Mouse (Mus musculus) embryonic facial prominence, embryonic 10.5 days (tissue): ENCODE measurements around the gene Tmem108. TPM values are rescaled to one million over a fixed set of nuclear protein-coding genes. Genes with fewer than 3 reads are reported as not detected.

ENCODE experiments used
- DNase-seq: peaks from one replicate; pipeline ENCODE4 v3.0.0-alpha.2; 2017; ENCODE audit warnings: low spot score
- H3K27ac ChIP-seq: fragments of 300-500 bp; sonication (generic); replicated peaks from 2 replicates; pipeline ENCODE4 v1.5.1; 2016; ENCODE audit warnings: mild to moderate bottlenecking
- H3K27me3 ChIP-seq: fragments of 300-500 bp; sonication (generic); replicated peaks from 2 replicates; pipeline ENCODE4 v1.6.1; 2016; ENCODE audit warnings: low read depth, mild to moderate bottlenecking; ENCODE audit not compliant: poor library complexity, severe bottlenecking
- H3K36me3 ChIP-seq: fragments of 300-500 bp; sonication (generic); replicated peaks from 2 replicates; pipeline ENCODE4 v1.6.1; 2016; ENCODE audit warnings: mild to moderate bottlenecking, moderate library complexity
- H3K4me1 ChIP-seq: fragments of 300-500 bp; sonication (generic); 2 replicates; pipeline ENCODE4 v1.6.1; 2016
- H3K4me3 ChIP-seq: fragments of 300-500 bp; sonication (generic); 2 replicates; pipeline ENCODE4 v1.5.1; 2016; ENCODE audit warnings: mild to moderate bottlenecking, moderate library complexity
- H3K9me3 ChIP-seq: fragments of 300-500 bp; sonication (generic); 2 replicates; pipeline ENCODE4 v1.6.1; 2016; ENCODE audit warnings: mild to moderate bottlenecking
- WGBS: fragments of 180-500 bp; shearing (Covaris S2); methylation state at CpG from one replicate; pipeline ENCODE4 v1.1.7; 2016; 5-methylcytosine and 5-hydroxymethylcytosine counted together
- polyA plus RNA-seq: library from polyadenylated mRNA; unstranded; fragments of >200 nt; fragmentation: Nextera tagmentation; extraction: Ambion mirVana; gene quantifications from 2 replicates; pipeline ENCODE4 v1.2.1, GENCODE M21; 2016

Gene Tmem108
- polyA plus RNA-seq, 1 experiment from 2014 or later: 22.1 TPM

DNA sequence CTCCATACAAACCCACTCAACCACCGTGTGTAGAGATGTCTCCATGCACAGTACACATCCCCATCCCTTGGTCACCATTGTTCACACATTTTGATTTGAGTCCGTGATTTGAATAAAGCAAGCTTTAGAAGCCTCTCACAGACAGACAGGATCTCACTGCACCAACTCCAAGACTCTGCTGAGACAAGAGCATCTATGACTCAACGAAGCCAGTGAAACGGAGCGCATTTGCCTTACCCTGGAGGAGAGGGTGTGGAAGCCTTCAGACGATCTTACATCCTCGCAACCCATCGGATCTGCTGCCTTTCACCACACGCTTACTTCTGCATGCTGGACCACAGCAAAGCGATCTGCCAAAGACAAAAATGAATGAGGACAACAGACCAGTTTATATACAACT, 9.0 kb downstream of the Tmem108 start:
- Histone ChIP-seq H3K27me3 (no peaks in the 10 kb centered on the region), H3K4me3 (no peak overlapping the region), H3K9me3 (no peaks in the 10 kb centered on the region), H3K27ac (no peak overlapping the region), H3K4me1 (peaks cover 51% of the 10 kb centered on the region), H3K36me3 (no peaks in the 10 kb centered on the region; the same call in 1 of the 2 replicates)
- 93% methylated on average over 10 of the region's 10 CpGs for WGBS
- DNase-seq: no peak

DNA sequence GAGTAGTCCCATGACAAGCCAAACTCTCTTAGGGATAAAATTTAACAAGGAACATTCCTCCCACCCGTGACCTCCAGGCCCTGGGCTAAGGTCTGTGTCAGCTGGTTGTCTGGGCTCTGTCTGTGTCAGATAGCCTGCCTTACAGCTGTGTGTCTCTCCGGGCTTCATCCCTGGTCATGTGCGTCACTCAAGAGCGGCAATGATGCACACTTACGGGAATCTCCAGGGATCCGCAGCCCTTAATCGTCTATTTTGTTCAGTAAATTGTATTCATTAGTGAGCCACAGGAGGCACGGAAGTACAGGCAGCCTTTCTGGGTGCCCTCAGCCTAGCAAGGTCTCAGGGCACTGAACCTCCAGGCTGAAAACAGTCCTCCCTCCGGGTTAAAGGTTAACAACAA, 10.1 kb downstream of the Tmem108 start:
- H3K27ac ChIP-seq: no peak overlapping the region
- no peaks in the 10 kb centered on the region for H3K9me3 ChIP-seq
- H3K4me3 ChIP-seq: no peak overlapping the region
- H3K36me3 ChIP-seq: no peaks in the 10 kb centered on the region; the same call in 1 of the 2 replicates
- DNase-seq: peak; percentile 39
- peaks cover 49% of the 10 kb centered on the region for H3K4me1 ChIP-seq
- H3K27me3 ChIP-seq: no peaks in the 10 kb centered on the region
- WGBS: 34% methylated on average over 9 of the region's 9 CpGs

DNA sequence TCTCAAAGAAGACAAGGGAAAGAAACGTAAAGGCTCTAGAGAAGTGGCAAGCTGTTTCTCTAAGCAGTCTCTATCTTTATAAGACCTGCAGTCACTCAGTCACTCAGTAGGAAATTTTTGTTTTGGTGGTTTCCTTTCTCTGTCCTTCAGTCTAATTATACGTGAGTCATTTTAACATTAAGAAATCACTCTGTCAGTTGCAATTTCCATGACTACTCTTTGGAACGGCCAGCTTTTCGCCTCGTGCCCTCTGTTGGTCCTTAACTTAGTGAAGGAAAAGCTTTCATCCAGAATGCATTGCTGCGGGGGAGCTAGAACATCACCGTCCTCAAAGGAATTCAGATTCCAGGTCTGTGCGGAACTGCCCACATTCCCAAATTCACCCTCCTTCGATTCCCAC, 11.1 kb downstream of the Tmem108 start:
- no peaks in the 10 kb centered on the region for H3K9me3 ChIP-seq
- WGBS: 78% methylated on average over 9 of the region's 9 CpGs
- H3K27ac ChIP-seq: no peak overlapping the region
- DNase-seq: no peak
- H3K4me1 ChIP-seq: peaks cover 49% of the 10 kb centered on the region
- H3K4me3 ChIP-seq: no peak overlapping the region
- H3K36me3 ChIP-seq: no peaks in the 10 kb centered on the region; the same call in 1 of the 2 replicates
- H3K27me3 ChIP-seq: no peaks in the 10 kb centered on the region

DNA sequence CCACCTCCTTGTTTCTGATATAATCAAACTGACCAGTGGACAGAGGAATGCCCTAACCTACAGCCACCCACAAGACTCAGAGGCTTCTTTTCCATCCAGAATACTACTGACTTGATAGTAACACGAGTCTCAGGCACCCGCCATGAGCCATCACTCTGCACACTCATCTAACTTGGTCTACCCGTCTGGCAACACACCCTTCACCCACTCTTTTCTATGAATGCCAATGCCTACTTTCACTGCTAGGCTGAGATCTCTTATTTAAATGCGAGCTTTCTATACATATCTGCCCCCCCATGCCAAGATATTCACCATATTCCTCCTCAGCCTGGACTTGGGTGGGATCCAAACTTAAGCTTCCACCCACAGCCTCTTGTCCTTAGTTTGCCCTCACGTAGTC, 15.0 kb downstream of the Tmem108 start:
- 86% methylated on average over 5 of the region's 5 CpGs for WGBS

DNA sequence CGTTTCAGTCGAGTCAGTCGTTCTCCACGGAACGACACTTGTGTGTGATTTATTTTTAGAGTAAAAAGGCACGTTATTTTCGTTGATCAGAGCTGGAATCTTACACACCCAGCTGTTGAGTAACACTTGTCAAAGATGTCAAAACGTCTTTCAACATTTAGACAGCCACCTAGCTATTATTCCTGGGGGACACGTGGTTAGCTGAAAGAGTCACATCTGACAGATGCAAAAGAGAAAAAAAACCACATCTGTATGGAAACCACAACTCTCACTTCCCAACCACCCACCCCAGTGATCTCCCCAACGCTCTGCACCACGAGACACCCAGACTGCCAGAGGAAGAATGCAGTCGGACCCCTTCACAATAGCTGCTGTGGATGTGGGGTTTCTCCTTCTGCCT, 21.5 kb downstream of the Tmem108 start:
- peaks cover 14% of the 10 kb centered on the region for H3K4me1 ChIP-seq
- H3K9me3 ChIP-seq: 0 out of 2 replicates have a peak, but pooled peaks cover 2% of the 10 kb centered on the region
- DNase-seq: no peak
- no peak overlapping the region for H3K27ac ChIP-seq
- no peaks in the 10 kb centered on the region for H3K36me3 ChIP-seq
- no peaks in the 10 kb centered on the region for H3K27me3 ChIP-seq
- WGBS: 70% methylated on average over 12 of the region's 12 CpGs
- H3K4me3 ChIP-seq: no peak overlapping the region

More for the DNA sequence above, 15.0 kb downstream of the Tmem108 start:
- Histone ChIP-seq H3K4me1 (peaks cover 40% of the 10 kb centered on the region), H3K36me3 (no peaks in the 10 kb centered on the region), H3K27me3 (no peaks in the 10 kb centered on the region), H3K4me3 (no peak overlapping the region), H3K27ac (no peak overlapping the region), H3K9me3 (no peaks in the 10 kb centered on the region)
- no peak for DNase-seq

DNA sequence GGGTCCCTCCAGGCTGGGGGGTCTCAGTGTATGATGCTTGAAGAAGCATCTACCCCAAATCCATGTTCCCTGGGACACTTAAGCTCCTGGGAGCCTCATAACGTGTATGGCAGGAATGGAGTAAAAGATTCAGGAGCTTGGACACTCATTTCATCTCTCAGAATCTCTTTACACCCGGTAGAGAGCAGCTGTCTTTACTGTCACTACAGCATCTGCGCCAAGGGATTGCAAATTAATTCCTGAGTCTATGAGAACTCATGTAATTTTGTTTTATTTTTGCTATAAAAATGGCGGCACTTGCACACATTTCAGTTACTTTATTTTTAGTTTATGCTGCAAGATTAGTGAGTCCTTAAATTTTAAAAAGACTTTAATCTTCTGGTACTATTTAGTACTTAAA, 22.6 kb downstream of the Tmem108 start:
- no peak overlapping the region for H3K4me3 ChIP-seq

DNA sequence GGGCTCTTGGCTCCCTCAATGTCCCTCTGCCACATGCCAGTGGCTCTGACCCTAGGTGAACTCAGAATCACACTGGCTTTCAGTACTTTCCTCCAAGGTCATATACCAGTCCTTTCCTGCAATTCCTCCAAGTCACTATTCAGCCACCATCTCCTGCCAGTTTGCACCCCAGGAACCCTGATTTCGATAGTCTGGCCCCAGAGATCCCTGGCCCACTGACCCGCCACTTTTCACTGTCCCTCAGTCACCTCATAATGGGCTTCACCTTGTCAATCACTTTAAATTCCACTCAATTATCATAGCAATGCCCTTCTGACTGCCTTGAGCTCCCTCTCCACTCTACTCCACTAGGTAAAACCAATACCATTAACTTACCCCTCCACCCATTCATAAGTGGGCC, 31.9 kb downstream of the Tmem108 start:
- Histone ChIP-seq H3K4me1 (no peaks in the 10 kb centered on the region), H3K4me3 (no peak overlapping the region), H3K9me3 (no peaks in the 10 kb centered on the region), H3K27me3 (no peaks in the 10 kb centered on the region), H3K27ac (no peak overlapping the region), H3K36me3 (no peaks in the 10 kb centered on the region)
- DNase-seq: no peak
- 85% methylated on average over 2 of the region's 2 CpGs for WGBS

More for the DNA sequence above, 22.6 kb downstream of the Tmem108 start:
- WGBS: 92% methylated on average over 4 of the region's 4 CpGs
- Histone ChIP-seq H3K27ac (no peak overlapping the region), H3K4me1 (peaks cover 14% of the 10 kb centered on the region), H3K36me3 (no peaks in the 10 kb centered on the region), H3K27me3 (no peaks in the 10 kb centered on the region), H3K9me3 (0 out of 2 replicates have a peak, but pooled peaks cover 2% of the 10 kb centered on the region)
- DNase-seq: no peak

DNA sequence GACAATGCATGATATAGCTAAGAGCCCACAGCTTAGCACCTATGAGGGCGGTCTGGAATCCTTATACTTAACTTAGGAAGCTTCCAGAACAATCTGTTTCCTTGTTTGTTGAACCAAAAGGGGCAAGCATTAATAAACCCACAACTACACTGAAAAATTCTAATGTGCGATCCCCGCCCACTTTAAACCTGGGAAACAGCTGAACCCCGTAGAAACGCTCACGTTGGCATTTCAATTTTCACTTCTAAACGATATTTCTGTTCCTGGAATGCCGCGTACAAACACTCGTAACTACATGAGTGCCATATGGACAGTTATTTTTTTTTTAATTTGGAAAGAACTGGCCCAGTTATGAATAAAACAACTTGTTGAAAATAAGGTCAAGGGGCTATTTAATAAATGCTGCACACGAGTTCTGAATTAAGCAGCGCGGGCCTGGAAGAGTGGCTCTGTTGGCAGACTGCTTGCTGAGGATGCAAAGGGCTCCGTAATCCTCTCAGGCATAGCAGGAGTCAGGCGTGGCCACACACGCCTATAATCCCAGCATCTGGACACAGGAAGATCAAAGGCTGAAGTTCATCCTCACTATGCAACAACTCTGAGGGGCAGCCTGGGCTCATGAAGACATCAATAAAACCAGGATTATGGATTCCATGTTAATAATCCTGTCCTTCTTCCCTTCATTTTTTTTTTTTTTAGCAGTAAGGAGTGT, 34.7 kb downstream of the Tmem108 start:
- Histone ChIP-seq H3K27ac (no peak overlapping the region), H3K9me3 (no peaks in the 10 kb centered on the region), H3K27me3 (no peaks in the 10 kb centered on the region), H3K4me3 (no peak overlapping the region), H3K4me1 (no peaks in the 10 kb centered on the region), H3K36me3 (peaks cover 3% of the 10 kb centered on the region; the same call in 1 of the 2 replicates)
- DNase-seq: no peak
- WGBS: 89% methylated on average over 16 of the region's 16 CpGs

DNA sequence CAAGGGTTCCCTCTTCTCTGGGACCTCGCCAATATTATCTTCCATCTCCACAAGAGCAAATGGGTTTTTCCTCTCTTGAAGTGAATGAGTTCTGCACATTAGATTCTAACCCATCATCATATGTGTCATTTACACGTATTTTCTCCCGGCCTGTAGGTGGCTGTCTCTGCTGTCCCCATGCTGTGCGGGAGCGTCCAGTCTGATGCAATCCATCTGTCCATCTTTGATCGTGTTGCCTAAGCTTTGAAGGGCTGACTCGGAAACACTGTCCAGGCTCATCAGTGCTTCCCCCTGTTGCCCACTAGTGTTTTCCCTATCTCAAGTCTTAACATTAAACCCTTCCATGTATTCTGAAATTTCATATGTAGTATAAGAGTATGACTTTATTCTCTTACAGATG, 36.1 kb downstream of the Tmem108 start:
- H3K4me3 ChIP-seq: no peak overlapping the region
- H3K27me3 ChIP-seq: no peaks in the 10 kb centered on the region
- H3K9me3 ChIP-seq: no peaks in the 10 kb centered on the region
- 87% methylated on average over 7 of the region's 7 CpGs for WGBS
- H3K36me3 ChIP-seq: peaks cover 3% of the 10 kb centered on the region; the same call in 1 of the 2 replicates
- no peak overlapping the region for H3K27ac ChIP-seq
- no peak for DNase-seq
- no peaks in the 10 kb centered on the region for H3K4me1 ChIP-seq

DNA sequence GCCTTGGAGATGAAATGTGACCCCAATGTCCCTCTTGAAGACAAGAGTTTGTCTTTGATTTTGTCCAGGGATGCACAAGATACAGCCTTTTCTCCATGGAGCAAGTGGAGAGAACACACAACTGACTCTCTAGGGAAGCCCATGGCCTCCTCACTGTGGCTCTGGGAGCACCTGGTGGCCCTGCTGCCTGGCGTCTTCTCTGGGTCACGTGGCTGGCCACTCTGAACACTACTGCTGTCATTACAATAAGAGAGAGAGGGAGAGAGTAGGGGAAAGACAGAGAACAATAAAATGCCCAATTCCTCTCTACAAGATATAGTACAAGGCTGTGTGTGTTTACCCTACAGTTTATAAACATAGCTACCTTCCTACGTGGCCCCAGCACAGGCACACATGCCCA, 40.2 kb downstream of the Tmem108 start:
- 89% methylated on average over 3 of the region's 3 CpGs for WGBS
- Histone ChIP-seq H3K36me3 (peaks cover 3% of the 10 kb centered on the region; the same call in 1 of the 2 replicates), H3K4me1 (no peaks in the 10 kb centered on the region), H3K9me3 (no peaks in the 10 kb centered on the region), H3K27ac (no peak overlapping the region), H3K27me3 (no peaks in the 10 kb centered on the region), H3K4me3 (no peak overlapping the region)
- no peak for DNase-seq

DNA sequence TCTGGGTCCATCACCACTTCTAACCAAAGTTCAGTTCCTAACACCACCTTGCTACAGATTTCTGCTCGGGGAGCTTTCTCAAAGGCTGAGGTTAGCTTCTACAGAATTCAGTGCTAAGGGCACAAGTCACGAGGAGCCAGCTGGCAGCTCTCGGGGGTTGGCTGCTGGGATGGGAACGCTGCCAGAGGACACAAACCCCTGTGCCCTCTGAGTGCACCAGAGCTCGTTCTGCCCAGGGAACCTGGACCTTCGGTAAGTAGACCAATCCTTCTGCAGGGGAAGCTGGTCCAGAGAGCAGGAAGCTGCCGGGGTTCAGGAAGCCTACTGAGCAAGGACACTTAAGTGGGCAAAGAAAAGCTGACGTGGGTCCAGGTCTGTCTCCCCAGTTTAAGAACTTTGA, 40.6 kb downstream of the Tmem108 start:
- H3K27me3 ChIP-seq: no peaks in the 10 kb centered on the region
- 90% methylated on average over 8 of the region's 8 CpGs for WGBS

DNA sequence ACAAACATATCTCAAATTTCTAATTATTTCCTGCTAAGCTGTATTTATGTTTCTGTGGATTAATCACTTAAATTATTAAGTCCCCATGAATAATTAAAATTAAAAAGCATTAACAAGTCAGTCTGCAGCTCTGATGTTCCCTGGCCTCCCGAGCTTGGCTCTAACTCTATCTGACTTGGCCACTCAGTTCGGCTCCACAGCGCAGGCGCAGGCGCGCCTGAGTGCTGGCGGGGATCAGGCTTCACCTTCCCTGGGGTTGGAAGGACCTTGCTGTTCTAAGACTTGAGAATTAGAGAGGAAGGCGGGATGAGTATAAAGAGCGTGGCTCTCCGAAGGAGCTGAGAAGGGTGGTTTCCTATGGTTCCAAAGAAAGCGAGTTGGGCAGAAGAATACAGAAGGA, 41.6 kb downstream of the Tmem108 start:
- H3K9me3 ChIP-seq: no peaks in the 10 kb centered on the region
- H3K27ac ChIP-seq: no peak overlapping the region
- peaks cover 3% of the 10 kb centered on the region; the same call in 1 of the 2 replicates for H3K36me3 ChIP-seq
- H3K27me3 ChIP-seq: no peaks in the 10 kb centered on the region
- H3K4me3 ChIP-seq: no peak overlapping the region
- H3K4me1 ChIP-seq: no peaks in the 10 kb centered on the region
- DNase-seq: no peak
- WGBS: 91% methylated on average over 11 of the region's 11 CpGs

More for the DNA sequence above, 40.6 kb downstream of the Tmem108 start:
- no peaks in the 10 kb centered on the region for H3K9me3 ChIP-seq
- H3K4me3 ChIP-seq: no peak overlapping the region
- no peaks in the 10 kb centered on the region for H3K4me1 ChIP-seq
- peaks cover 3% of the 10 kb centered on the region; the same call in 1 of the 2 replicates for H3K36me3 ChIP-seq
- no peak for DNase-seq
- H3K27ac ChIP-seq: no peak overlapping the region

DNA sequence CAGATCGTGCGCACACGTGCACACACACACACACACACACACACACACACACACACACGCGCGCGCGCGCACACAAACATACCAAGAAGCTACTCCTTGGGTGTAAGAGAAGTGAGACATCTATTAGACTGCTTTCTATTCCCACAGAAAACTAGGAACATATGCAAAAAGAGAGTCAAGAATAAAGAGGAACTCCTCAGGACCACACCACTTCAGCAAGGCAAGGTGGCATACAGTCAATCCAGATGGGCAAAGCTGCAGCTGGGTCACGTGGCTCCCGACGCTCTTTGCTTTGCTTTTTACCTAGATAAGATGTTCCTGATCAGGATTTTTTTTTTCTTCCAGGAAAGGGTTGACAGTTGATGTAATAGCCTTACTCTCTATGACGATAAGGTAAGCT, 45.6 kb downstream of the Tmem108 start:
- no peaks in the 10 kb centered on the region for H3K27me3 ChIP-seq
- 97% methylated on average over 13 of the region's 13 CpGs for WGBS

More for the DNA sequence above, 45.6 kb downstream of the Tmem108 start:
- Histone ChIP-seq H3K9me3 (no peaks in the 10 kb centered on the region), H3K4me3 (no peak overlapping the region), H3K27ac (no peak overlapping the region), H3K36me3 (no peaks in the 10 kb centered on the region; the same call in 1 of the 2 replicates), H3K4me1 (peaks cover 11% of the 10 kb centered on the region)
- no peak for DNase-seq
